Mouse (Mus musculus) liver, postnatal 0 days (tissue): ENCODE measurements around the gene Olig3.

ENCODE experiments used
- CTCF ChIP-seq: sonication (generic); IDR thresholded peaks from 2 replicates; pipeline ENCODE4 v1.5.1; 2016; ENCODE audit warnings: antibody characterized with exemption, low read depth
- EP300 ChIP-seq: IDR thresholded peaks from 2 replicates; pipeline ENCODE4 v1.6.1; 2016; ENCODE audit warnings: antibody characterized with exemption, low read depth, mild to moderate bottlenecking

DNA sequence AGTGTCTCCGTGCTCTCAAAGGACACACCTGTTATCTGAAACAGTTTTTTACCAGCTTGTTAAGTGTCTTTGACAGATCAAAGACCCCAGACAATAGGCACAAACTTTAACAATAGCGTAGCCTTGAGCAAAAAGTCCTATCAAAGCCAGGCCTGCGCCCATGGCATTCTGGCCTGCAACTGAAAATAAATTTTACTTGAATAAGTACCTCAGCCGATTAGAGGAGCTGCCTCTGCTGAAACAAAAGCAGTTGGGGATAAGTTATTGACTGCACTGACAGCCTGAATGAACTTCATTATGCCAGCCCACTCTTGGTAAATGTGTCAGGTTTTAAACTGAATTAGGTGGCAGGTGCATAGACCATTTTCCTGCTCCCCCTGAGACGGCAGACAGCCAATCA, 15.9 kb downstream of the Olig3 start:
- TF ChIP-seq CTCF (no peak), EP300 (no peak)
